Mouse (Mus musculus) liver, embryonic 11.5 days (tissue): ENCODE results near the gene AI467606. TPM values are rescaled to one million over a fixed set of nuclear protein-coding genes. Genes with fewer than 3 reads are reported as not detected.

Experiments
- ATAC-seq: fragments of 200-750 bp; cut with Nextera tagmentation; replicated peaks from 2 replicates; pipeline ENCODE4 v1.8.0; 2017; ENCODE audit warnings: moderate number of reproducible peaks, mild to moderate bottlenecking, moderate TSS enrichment, moderate library complexity; ENCODE audit not compliant: low FRiP score
- DNase-seq: peaks from one replicate; pipeline ENCODE4 v3.0.0-alpha.2; 2017; ENCODE audit warnings: low spot score
- H3K27ac ChIP-seq: fragments of 300-500 bp; sonication (generic); 2 replicates; pipeline ENCODE4 v1.5.1; 2014; ENCODE audit warnings: mild to moderate bottlenecking, low read depth, low read length, control low read depth
- H3K27me3 ChIP-seq: fragments of 300-500 bp; sonication (generic); replicated peaks from 2 replicates; pipeline ENCODE4 v1.6.1; 2014; ENCODE audit warnings: low read length, mixed read lengths; ENCODE audit not compliant: control insufficient read depth, insufficient read depth
- H3K36me3 ChIP-seq: fragments of 300-500 bp; sonication (generic); 2 replicates; pipeline ENCODE4 v1.6.1; 2014; ENCODE audit warnings: mild to moderate bottlenecking, low read length, moderate library complexity, mixed read lengths; ENCODE audit not compliant: control insufficient read depth, insufficient read depth
- H3K4me1 ChIP-seq: fragments of 300-500 bp; sonication (generic); replicated peaks from 2 replicates; pipeline ENCODE4 v1.6.1; 2014; ENCODE audit warnings: low read length, mixed read lengths; ENCODE audit not compliant: control insufficient read depth, insufficient read depth
- H3K4me2 ChIP-seq: fragments of 300-500 bp; sonication (generic); 2 replicates; pipeline ENCODE4 v1.6.1; 2014; ENCODE audit warnings: mild to moderate bottlenecking, control low read depth, moderate library complexity
- H3K4me3 ChIP-seq: fragments of 300-500 bp; sonication (generic); 2 replicates; pipeline ENCODE4 v1.5.1; 2014; ENCODE audit warnings: low read depth, low read length, control low read depth
- H3K9ac ChIP-seq: fragments of 300-500 bp; sonication (generic); 2 replicates; pipeline ENCODE4 v1.6.1; 2014; ENCODE audit warnings: low read depth, low read length, control low read depth
- H3K9me3 ChIP-seq: fragments of 300-500 bp; sonication (generic); 2 replicates; pipeline ENCODE4 v1.6.1; 2016; ENCODE audit warnings: low read length, inconsistent platforms, mixed read lengths; ENCODE audit not compliant: control insufficient read depth
- WGBS: fragments of 180-500 bp; shearing (Covaris S2); extraction: QIAGEN DNeasy Blood & Tissue Kit; methylation state at CpG from one replicate; pipeline ENCODE4 v1.1.7; 2014; 5-methylcytosine and 5-hydroxymethylcytosine counted together
- polyA plus RNA-seq: library from polyadenylated mRNA; unstranded; fragments of >200 nt; fragmentation: Nextera tagmentation; extraction: Ambion mirVana; gene quantifications from 2 replicates; pipeline ENCODE4 v1.2.1, GENCODE M21; 2014

The AI467606 gene
- polyA plus RNA-seq: 12.3 and 13.7 TPM in 2 replicates

DNA sequence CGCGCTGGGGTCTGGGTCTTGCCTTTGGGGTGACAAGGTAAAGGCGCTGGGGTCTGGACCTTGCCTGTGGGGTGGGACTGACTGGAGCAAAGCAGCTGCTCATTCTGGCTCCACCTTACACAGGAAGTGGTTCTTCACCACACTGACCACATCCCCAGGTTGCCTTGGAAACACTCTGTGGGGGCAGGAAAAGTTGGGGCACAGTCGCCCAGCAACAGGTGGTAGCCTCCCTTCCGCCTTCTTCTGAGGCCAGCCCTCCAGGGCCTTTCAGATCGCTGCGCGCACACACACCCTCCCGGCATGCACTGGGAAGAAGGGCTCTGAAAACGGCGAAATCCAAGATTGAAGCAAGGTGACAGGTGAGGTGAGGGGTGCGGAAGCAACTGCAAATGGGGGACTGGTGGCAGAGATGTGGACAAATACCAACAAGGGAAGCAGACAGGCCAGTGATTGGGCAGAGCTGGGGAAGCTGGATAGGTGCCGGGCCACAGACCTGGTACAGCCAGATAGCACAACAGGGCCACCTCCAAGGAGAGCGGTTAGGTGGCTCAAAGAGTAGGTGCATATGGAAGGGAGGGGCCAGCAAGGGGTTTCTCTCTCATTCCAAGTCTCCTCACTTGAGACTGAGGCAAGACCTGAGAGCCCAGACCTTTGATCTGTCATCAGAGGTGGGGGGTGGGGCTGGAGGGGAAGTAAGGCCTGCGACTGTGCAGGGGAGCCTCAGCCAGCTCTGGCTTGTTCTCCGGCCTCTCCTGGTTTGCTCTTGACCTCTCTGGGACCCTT is at the start of gene AI467606:
AI467606 (plus strand) TSS at position 246 of the 783 bp plus-strand sequence.
- DNase-seq: peak; percentile 78
- 29% methylated on average over 16 of the region's 16 CpGs for WGBS

DNA sequence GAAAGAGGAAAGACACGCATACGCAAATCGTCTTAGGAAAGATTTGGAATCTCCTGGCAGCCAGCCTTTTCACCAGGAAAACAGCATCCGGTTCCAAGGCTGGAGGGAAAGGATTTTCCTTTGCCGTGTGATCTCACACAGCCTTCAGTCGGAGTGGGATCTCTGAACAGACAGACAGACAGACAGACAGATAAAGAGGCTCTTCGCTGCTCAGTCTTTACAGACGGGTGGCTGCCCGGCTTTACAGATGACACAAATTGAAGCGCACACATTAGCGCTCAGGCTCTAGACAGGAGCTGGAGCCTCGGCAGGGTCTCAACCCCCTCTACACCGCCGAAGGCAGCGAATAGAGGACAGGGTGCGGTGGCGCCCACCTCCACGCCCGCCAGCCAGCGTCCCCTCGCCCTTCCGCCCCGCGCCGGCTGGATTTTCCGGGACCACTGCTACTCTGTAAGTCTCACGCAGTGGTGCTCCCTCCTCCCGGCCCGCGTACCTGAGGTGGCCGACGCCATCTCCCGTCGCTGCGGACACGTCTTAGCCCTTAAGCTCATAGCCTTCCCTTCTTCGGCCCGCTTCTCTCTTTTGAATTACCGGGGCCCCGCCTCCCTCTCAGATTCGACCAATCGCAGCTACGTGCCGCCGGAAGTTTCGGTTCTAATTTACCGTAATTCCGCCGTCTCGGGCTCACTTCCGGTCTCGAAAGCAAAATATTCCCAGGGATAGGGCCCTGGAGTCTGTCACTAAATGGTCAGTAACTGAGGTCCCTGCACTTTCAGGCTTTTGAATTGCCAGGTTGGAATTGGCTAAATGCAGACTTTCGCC is 49.1 kb upstream of the AI467606 start, which contains the start of gene Kif22:
Kif22 (minus strand) TSS at position 621 of the 822 bp plus-strand sequence.
- Histone ChIP-seq H3K27me3 (no peaks in the 10 kb centered on the region), H3K9me3 (no peaks in the 10 kb centered on the region), H3K4me2 (peak within 1 kb of the TSS; percentile 94), H3K4me1 (peaks cover 15% of the 10 kb centered on the region), H3K4me3 (peak within 1 kb of the TSS; percentile 99), H3K27ac (peak within 1 kb of the TSS; percentile 83), H3K9ac (peak within 1 kb of the TSS; percentile 94), H3K36me3 (peaks cover 16% of the 10 kb centered on the region)
- DNase-seq: peak; percentile 85
- peak; percentile 87 for ATAC-seq
- under 1% methylated on average over 53 of the region's 53 CpGs for WGBS

More for the DNA sequence above, at the start of gene AI467606:
- H3K9me3 ChIP-seq: no peaks in the 10 kb centered on the region
- H3K36me3 ChIP-seq: peaks cover 3% of the 10 kb centered on the region; the same call in 1 of the 2 replicates
- H3K4me3 ChIP-seq: peak within 1 kb of the TSS; percentile 46
- H3K9ac ChIP-seq: peak within 1 kb of the TSS; percentile 70
- peak within 1 kb of the TSS; percentile 67 for H3K4me2 ChIP-seq
- ATAC-seq: peak; percentile 85
- H3K27me3 ChIP-seq: no peaks in the 10 kb centered on the region
- H3K4me1 ChIP-seq: peaks cover 40% of the 10 kb centered on the region
- peak within 1 kb of the TSS; percentile 95 for H3K27ac ChIP-seq

- ATAC-seq: no peak
- Histone ChIP-seq H3K36me3 (no peaks in the 10 kb centered on the region), H3K4me2 (no peak overlapping the region), H3K4me3 (no peak overlapping the region), H3K27me3 (peaks cover 10% of the 10 kb centered on the region; the same call in 1 of the 2 replicates), H3K9me3 (no peaks in the 10 kb centered on the region), H3K9ac (no peak overlapping the region), H3K27ac (no peak overlapping the region), H3K4me1 (no peaks in the 10 kb centered on the region)
- DNase-seq: no peak
- 55% methylated on average over 5 of the region's 5 CpGs for WGBS
Observed at GRCm38 (mm10) chr7:127055026-127055585, 36.1 kb upstream of the AI467606 start.

GRCm38 (mm10) chr7:127065538-127065937 is 25.6 kb upstream of the AI467606 start:
- Histone ChIP-seq H3K9me3 (no peaks in the 10 kb centered on the region), H3K4me2 (no peak overlapping the region), H3K36me3 (no peaks in the 10 kb centered on the region), H3K9ac (no peak overlapping the region), H3K4me3 (no peak overlapping the region), H3K27ac (no peak overlapping the region), H3K4me1 (no peaks in the 10 kb centered on the region), H3K27me3 (no peaks in the 10 kb centered on the region)
- 76% methylated on average over 6 of the region's 6 CpGs for WGBS
- DNase-seq (no peak), ATAC-seq (no peak)

DNA sequence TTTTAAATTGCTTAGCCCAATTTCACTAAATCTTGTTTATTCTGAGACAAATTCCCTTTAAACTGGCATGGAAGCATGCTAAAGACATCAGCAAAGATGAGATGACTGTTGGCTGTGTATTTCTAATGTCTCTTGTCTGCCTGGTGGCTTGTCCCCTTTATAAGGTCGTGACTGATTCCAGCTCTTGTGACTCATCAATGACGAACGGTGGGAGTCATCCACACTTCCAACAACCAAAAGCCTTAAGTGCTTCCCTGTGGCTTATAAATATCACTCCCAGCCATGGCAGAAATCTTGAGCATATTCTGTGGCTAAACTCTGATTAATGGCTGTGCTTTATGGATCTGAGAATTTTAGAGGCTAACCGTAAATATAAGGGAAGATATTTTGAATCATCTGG is 24.8 kb upstream of the AI467606 start:
- no peak overlapping the region for H3K9ac ChIP-seq
- no peaks in the 10 kb centered on the region for H3K9me3 ChIP-seq
- no peak overlapping the region for H3K27ac ChIP-seq
- H3K27me3 ChIP-seq: no peaks in the 10 kb centered on the region
- no peaks in the 10 kb centered on the region for H3K4me1 ChIP-seq
- H3K36me3 ChIP-seq: no peaks in the 10 kb centered on the region
- 78% methylated on average over 4 of the region's 4 CpGs for WGBS
- H3K4me2 ChIP-seq: no peak overlapping the region
- no peak for DNase-seq
- no peak for ATAC-seq
- no peak overlapping the region for H3K4me3 ChIP-seq

- no peak for DNase-seq
- Histone ChIP-seq H3K4me2 (no peak overlapping the region), H3K4me1 (no peaks in the 10 kb centered on the region), H3K4me3 (no peak overlapping the region), H3K9me3 (0 out of 2 replicates have a peak, but pooled peaks cover 3% of the 10 kb centered on the region), H3K27ac (no peak overlapping the region), H3K9ac (no peak overlapping the region), H3K36me3 (no peaks in the 10 kb centered on the region), H3K27me3 (no peaks in the 10 kb centered on the region)
- no peak for ATAC-seq
- WGBS: 74% methylated on average over 4 of the region's 4 CpGs
Observed at GRCm38 (mm10) chr7:127070871-127071413, 20.2 kb upstream of the AI467606 start.

DNA sequence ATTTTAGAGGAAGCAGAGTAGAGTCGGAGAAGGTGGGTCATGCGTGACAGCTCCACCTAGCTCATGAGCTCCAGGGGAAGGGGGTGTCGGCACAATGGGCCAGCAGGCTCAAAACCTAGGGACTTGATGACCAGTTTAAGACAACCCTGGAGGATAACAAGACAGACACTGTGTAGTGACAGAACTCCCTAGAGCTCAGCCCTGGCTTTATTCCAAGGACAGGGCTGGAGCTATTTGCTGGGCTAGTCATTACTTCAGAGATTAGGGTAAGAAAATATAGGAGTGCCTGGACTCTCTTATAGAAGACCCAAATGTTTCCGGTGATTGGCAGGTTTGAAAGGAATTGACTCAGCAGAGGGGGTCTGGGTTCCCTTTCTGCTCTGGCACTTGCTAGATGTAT is 17.9 kb upstream of the AI467606 start:
- DNase-seq: no peak
- H3K4me2 ChIP-seq: no peak overlapping the region
- no peak overlapping the region for H3K27ac ChIP-seq
- H3K9ac ChIP-seq: no peak overlapping the region
- 0 out of 2 replicates have a peak, but pooled peaks cover 3% of the 10 kb centered on the region for H3K9me3 ChIP-seq
- ATAC-seq: no peak
- no peaks in the 10 kb centered on the region for H3K27me3 ChIP-seq
- H3K4me1 ChIP-seq: no peaks in the 10 kb centered on the region
- no peaks in the 10 kb centered on the region for H3K36me3 ChIP-seq
- WGBS: 78% methylated on average over 4 of the region's 4 CpGs
- no peak overlapping the region for H3K4me3 ChIP-seq

GRCm38 (mm10) chr7:127076188-127076587 is 15.0 kb upstream of the AI467606 start:
- 90% methylated on average over 5 of the region's 5 CpGs for WGBS
- Histone ChIP-seq H3K36me3 (no peaks in the 10 kb centered on the region), H3K4me1 (no peaks in the 10 kb centered on the region), H3K9ac (no peak overlapping the region), H3K9me3 (0 out of 2 replicates have a peak, but pooled peaks cover 3% of the 10 kb centered on the region), H3K4me2 (no peak overlapping the region), H3K27ac (no peak overlapping the region), H3K4me3 (no peak overlapping the region), H3K27me3 (no peaks in the 10 kb centered on the region)
- DNase-seq (no peak), ATAC-seq (no peak)
